Mouse (Mus musculus): Measurements from ENCODE around the gene A730015C16Rik. TPM values are rescaled to one million over a fixed set of nuclear protein-coding genes. Genes with fewer than 3 reads are reported as not detected.
A peak's percentile ranks its signal among the peaks of the same experiment; 100 is the strongest.

The A730015C16Rik gene
- polyA plus RNA-seq, 1 experiment, result 0.30 TPM

DNA sequence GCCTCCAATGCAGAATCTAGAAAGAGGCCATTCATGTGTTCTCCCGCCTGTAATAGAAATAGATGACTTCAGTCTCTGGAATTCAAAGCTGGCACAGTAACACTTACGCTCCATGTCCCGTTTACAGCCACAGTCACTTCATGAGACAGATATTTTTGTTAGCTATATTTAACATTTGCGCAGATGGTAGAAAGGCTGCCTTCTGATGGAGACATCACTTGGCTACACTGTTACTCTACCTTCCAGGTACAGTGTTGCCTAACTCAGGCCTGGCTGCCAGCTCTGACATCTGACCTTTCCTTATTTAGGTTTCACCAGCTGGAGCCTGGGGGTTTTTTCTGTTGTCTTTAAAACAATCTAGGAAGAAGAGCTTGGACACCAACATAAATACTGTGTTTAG is 10.4 kb downstream of the A730015C16Rik start:
- H3K36me3 ChIP-seq (ENCODE audit: control insufficient read depth, insufficient read depth, low read length), result no peaks in the 10 kb centered on the region
- TF ChIP-seq POLR2A (IDR thresholded peaks at IDR 0.05; ENCODE audit: control insufficient read depth, low read depth, low read length), result no peak
- TF ChIP-seq CTCF (IDR thresholded peaks at IDR 0.05; ENCODE audit: control insufficient read depth, insufficient read depth, insufficient replicate concordance, low read depth, low read length), result no peak
- peaks cover 5% of the 10 kb centered on the region for H3K4me1 ChIP-seq (ENCODE audit: control insufficient read depth, insufficient read depth, low read length)
- no peaks in the 10 kb centered on the region for H3K27me3 ChIP-seq (ENCODE audit: control insufficient read depth, insufficient read depth, low read length)
- no peak overlapping the region for H3K4me3 ChIP-seq (ENCODE audit: control insufficient read depth, low read depth, low read length)
- H3K27ac ChIP-seq (ENCODE audit: control insufficient read depth, insufficient read depth, low read depth, low read length), result no peak overlapping the region

DNA sequence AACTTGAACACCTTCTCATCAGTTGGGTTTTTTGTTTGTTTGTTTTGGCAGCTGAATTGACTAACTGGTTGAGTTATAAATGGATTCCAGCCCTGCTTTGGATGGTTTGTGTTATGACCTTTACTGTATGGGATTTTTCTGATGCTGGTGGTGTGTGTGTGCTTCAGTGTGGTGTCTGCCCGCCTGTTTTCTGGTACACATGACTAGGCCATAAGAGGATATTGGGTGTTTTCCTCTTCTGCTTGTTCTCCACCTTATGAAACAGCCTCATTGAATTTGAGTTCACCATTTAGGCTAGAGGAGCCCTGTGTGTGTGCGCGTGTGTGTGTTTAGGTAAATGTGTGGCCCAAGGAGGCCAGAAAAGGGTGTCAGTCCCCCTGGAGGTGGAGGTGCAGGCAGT is 12.9 kb downstream of the A730015C16Rik start:
- Histone ChIP-seq H3K36me3 (ENCODE audit: control insufficient read depth, insufficient read depth, low read length) (no peaks in the 10 kb centered on the region), H3K4me3 (ENCODE audit: control insufficient read depth, low read depth, low read length) (peak overlapping the region; percentile 90), H3K27me3 (ENCODE audit: control insufficient read depth, insufficient read depth, low read length) (no peaks in the 10 kb centered on the region), H3K27ac (ENCODE audit: control insufficient read depth, insufficient read depth, low read depth, low read length) (peak overlapping the region; percentile 27; the same call in 1 of the 2 replicates), H3K4me1 (ENCODE audit: control insufficient read depth, insufficient read depth, low read length) (peaks cover 5% of the 10 kb centered on the region)
- TF ChIP-seq CTCF (IDR thresholded peaks at IDR 0.05; ENCODE audit: control insufficient read depth, insufficient read depth, insufficient replicate concordance, low read depth, low read length) (no peak), POLR2A (IDR thresholded peaks at IDR 0.05; ENCODE audit: control insufficient read depth, low read depth, low read length) (no peak)

DNA sequence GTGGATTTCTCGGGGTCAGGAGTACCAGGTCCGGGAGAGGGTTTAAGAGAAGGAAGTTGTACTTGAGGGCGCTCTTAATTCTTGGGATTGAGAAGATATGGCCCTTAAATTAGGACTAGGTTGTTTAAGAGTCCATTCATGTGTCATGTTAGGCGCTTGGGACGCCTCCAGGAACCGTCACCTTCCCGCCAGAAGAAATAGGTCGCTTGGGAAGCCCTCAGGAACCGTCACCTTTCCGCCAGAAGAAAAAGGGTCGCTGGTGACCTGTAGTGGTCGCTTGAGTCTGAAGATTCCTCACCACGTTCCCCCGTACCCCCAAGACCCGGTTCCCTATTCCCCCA is 13.5 kb downstream of the A730015C16Rik start:
- Histone ChIP-seq H3K36me3 (ENCODE audit: control insufficient read depth, insufficient read depth, low read length) (no peaks in the 10 kb centered on the region), H3K27ac (ENCODE audit: control insufficient read depth, insufficient read depth, low read depth, low read length) (peak overlapping the region; percentile 96), H3K4me1 (ENCODE audit: control insufficient read depth, insufficient read depth, low read length) (peaks cover 5% of the 10 kb centered on the region), H3K4me3 (ENCODE audit: control insufficient read depth, low read depth, low read length) (peak overlapping the region; percentile 90), H3K27me3 (ENCODE audit: control insufficient read depth, insufficient read depth, low read length) (no peaks in the 10 kb centered on the region)
- no peak for TF ChIP-seq POLR2A (IDR thresholded peaks at IDR 0.05; ENCODE audit: control insufficient read depth, low read depth, low read length)
- no peak for TF ChIP-seq CTCF (IDR thresholded peaks at IDR 0.05; ENCODE audit: control insufficient read depth, insufficient read depth, insufficient replicate concordance, low read depth, low read length)

DNA sequence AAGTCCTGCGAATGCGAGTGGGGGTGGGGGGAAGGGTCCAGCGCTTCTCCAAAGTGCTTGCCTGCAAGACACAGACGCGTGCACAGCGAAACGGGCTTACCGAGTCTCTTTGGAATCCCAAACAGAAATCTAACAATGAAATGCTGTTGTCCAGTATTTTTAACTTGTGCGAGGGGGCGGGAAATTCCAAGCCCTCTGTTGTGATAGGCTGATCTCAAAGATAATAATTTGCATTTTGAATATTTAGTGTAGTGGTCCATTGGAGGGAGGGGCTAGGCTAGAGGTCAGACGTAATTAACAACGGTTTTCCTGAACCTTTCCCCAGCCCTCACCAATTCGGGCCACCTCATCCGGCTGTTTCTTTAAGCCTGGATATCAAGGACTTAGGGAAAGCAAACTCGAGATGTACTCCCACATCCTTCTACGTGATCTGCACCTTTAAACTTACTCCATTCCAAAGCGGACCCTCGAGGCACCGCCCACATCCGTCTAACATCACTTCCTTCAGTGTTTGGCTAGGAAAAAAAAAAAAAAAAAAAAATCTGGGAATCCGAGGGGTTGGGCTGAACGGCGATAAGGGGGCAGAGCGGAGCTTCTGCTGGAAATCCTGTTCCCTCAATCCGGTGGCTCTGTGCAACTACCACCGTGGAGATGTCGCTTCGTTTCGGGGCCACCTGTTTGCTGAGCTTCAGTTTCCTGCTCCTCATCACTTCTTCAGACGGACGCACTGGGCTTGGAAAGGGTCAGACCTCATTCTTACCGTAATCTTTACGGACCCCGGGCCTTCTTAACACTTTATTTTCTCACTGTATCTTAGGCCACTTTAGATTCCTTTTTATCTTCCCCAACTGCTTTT is 14.1 kb downstream of the A730015C16Rik start, which contains the start of gene Txndc12:
Gene Txndc12, plus strand, starts transcription at position 487 of the 856 bp plus-strand sequence.
- Histone ChIP-seq H3K4me3 (ENCODE audit: control insufficient read depth, low read depth, low read length) (peak within 1 kb of the TSS; percentile 90), H3K27ac (ENCODE audit: control insufficient read depth, insufficient read depth, low read depth, low read length) (peak within 1 kb of the TSS; percentile 96), H3K36me3 (ENCODE audit: control insufficient read depth, insufficient read depth, low read length) (no peaks in the 10 kb centered on the region), H3K4me1 (ENCODE audit: control insufficient read depth, insufficient read depth, low read length) (peaks cover 5% of the 10 kb centered on the region), H3K27me3 (ENCODE audit: control insufficient read depth, insufficient read depth, low read length) (no peaks in the 10 kb centered on the region)
- TF ChIP-seq CTCF (IDR thresholded peaks at IDR 0.05; ENCODE audit: control insufficient read depth, insufficient read depth, insufficient replicate concordance, low read depth, low read length) (no peak), POLR2A (IDR thresholded peaks at IDR 0.05; ENCODE audit: control insufficient read depth, low read depth, low read length) (peak; percentile 47; the same call in 1 of the 2 replicates)

DNA sequence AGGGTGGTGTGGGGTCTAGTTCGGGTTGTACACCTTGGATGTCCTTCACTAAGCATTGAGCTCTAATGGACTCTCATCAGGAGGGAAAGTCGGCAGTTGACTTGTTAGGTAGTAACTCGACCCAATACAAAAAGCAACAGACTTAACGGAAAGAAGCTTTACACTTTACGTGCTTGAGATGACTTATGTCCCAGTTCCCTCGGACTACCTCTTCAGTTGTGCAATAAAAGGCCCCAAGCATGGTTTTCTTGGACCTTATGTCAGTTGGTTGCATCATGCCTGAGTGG is 14.6 kb downstream of the A730015C16Rik start:
- H3K4me3 ChIP-seq (ENCODE audit: control insufficient read depth, low read depth, low read length), result peak overlapping the region; percentile 90
- H3K27ac ChIP-seq (ENCODE audit: control insufficient read depth, insufficient read depth, low read depth, low read length), result peak overlapping the region; percentile 96
- H3K27me3 ChIP-seq (ENCODE audit: control insufficient read depth, insufficient read depth, low read length), result no peaks in the 10 kb centered on the region
- no peaks in the 10 kb centered on the region for H3K36me3 ChIP-seq (ENCODE audit: control insufficient read depth, insufficient read depth, low read length)
- peaks cover 5% of the 10 kb centered on the region for H3K4me1 ChIP-seq (ENCODE audit: control insufficient read depth, insufficient read depth, low read length)
- TF ChIP-seq CTCF (IDR thresholded peaks at IDR 0.05; ENCODE audit: control insufficient read depth, insufficient read depth, insufficient replicate concordance, low read depth, low read length) (no peak), POLR2A (IDR thresholded peaks at IDR 0.05; ENCODE audit: control insufficient read depth, low read depth, low read length) (no peak)

DNA sequence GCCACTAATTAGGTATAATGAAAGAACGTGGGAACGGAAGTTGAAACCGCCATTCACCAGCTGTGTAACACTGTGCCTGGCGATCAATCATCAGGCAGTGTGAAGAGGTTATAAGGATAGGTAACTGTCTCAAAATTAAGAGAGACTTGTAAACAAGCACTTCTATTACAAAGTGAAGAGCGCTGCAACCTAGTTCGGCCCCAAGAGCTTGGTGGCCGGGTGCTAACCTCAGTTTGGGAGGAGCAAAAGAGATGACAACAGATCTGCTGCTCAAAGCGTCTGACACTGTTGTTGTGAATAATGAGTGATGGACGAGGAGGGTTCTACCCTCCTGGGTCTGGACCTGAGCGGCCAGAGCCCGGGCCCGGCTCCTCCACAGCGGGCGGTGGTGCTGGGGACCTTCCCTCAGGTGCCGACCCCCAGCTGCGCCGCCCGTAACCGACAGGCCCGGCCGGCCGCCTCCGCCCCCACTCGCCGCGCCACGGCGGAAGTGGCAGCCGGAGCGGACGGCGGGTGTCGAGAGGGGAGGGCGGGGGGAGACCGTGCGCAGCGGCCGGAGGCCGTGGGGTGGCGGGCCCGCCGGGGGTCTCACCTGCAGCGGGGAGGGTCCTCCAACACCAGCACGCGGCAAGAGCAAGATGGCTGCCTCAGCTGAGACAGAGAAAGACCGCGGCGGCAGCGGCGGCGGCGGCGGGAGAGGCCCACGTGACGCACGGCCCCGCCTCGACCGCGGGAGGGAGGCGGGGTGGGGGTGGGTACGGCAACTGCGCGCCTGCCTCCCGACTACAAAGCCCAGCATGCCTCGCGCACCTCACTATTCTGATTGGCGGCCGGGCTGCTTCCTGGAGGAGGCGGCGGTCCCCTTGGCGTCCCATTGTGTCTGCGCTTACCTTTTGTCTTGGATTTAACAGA is 15.2 kb downstream of the A730015C16Rik start, which contains the start of gene Btf3l4:
Gene Btf3l4, minus strand, starts transcription at position 699 of the 912 bp plus-strand sequence.
- H3K27me3 ChIP-seq (ENCODE audit: control insufficient read depth, insufficient read depth, low read length), result no peaks in the 10 kb centered on the region
- no peaks in the 10 kb centered on the region for H3K36me3 ChIP-seq (ENCODE audit: control insufficient read depth, insufficient read depth, low read length)
- TF ChIP-seq CTCF (IDR thresholded peaks at IDR 0.05; ENCODE audit: control insufficient read depth, insufficient read depth, insufficient replicate concordance, low read depth, low read length) (no peak), POLR2A (IDR thresholded peaks at IDR 0.05; ENCODE audit: control insufficient read depth, low read depth, low read length) (peak; percentile 67; the same call in 1 of the 2 replicates)
- H3K4me3 ChIP-seq (ENCODE audit: control insufficient read depth, low read depth, low read length), result peak within 1 kb of the TSS; percentile 90
- peaks cover 5% of the 10 kb centered on the region for H3K4me1 ChIP-seq (ENCODE audit: control insufficient read depth, insufficient read depth, low read length)
- H3K27ac ChIP-seq (ENCODE audit: control insufficient read depth, insufficient read depth, low read depth, low read length), result peak within 1 kb of the TSS; percentile 96

DNA sequence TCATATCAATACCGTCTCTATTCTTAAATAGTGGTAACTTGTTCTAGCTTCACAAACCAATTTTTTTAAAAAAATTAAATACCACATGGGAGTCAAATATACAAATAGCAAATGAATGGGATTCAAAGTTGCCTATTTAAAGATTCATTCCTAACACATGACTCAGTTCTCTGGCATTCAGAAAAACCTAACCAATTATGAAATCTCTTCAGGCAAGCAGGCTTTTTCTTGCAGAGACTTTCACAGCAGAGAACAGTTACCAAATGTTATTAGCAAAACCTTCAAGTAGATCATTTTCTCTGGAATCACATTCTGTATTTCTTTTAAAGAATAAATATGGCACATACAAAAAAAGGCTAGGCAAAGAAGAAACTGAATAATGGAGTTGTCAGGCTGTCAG is 17.7 kb downstream of the A730015C16Rik start:
- H3K4me3 ChIP-seq (ENCODE audit: control insufficient read depth, low read depth, low read length), result no peak overlapping the region
- no peaks in the 10 kb centered on the region; the same call in 1 of the 2 replicates for H3K36me3 ChIP-seq (ENCODE audit: control insufficient read depth, insufficient read depth, low read length)
- H3K4me1 ChIP-seq (ENCODE audit: control insufficient read depth, insufficient read depth, low read length), result peaks cover 5% of the 10 kb centered on the region
- TF ChIP-seq POLR2A (IDR thresholded peaks at IDR 0.05; ENCODE audit: control insufficient read depth, low read depth, low read length), result no peak
- TF ChIP-seq CTCF (IDR thresholded peaks at IDR 0.05; ENCODE audit: control insufficient read depth, insufficient read depth, insufficient replicate concordance, low read depth, low read length), result no peak
- H3K27ac ChIP-seq (ENCODE audit: control insufficient read depth, insufficient read depth, low read depth, low read length), result no peak overlapping the region
- H3K27me3 ChIP-seq (ENCODE audit: control insufficient read depth, insufficient read depth, low read length), result no peaks in the 10 kb centered on the region
